Mouse (Mus musculus) layer of hippocampus, adult 18-20 months (tissue): ENCODE data around the gene Tex19.1. TPM values are rescaled to one million over a fixed set of nuclear protein-coding genes. Genes with fewer than 3 reads are reported as not detected.
A peak's percentile ranks its signal among the peaks of the same experiment; 100 is the strongest.

Experiments
- DNase-seq, 2 experiments: peaks; one replicate each; pipeline ENCODE4 v3.0.0; 2022; ENCODE audit warnings: low spot score in 2 of 2
- total RNA-seq, 2 experiments: library from RNA; stranded (reverse); gene quantifications; 2 replicates each; pipeline ENCODE4 v1.2.3; 2021

Gene Tex19.1
- total RNA-seq, 2 experiments from 2014 or later, result not detected

DNA sequence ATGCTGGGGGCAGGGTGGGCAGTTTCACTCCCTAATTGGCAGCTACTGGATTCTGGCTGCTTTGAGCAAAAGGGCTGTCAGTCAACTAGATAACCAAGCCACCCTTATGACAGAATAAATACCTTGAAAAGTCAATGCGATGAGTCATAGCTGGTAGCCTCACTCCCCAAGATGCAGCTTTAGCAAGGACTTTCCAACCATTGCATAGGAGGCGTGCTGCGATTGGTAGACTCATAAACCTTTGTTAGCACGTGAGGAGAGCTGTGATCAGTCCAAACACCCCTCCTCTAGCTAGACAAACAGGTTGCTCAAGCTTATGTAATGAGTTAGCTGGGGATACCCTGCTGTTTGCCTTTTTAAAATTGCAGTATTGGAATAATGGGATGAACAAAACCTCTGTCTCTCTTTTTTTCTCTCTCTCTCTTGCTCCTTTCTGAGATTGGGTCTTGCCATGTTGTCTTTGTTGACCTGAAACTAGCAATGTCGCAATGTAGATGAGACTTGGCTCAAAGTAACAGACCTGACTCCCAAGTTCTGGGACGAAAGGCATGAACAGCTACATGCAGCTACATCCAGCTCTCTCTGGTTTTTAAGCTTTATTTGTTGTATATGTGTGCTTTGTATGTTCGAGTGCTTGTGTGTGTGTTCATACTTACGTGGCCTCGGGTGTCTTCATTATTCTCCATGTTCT lies 2.5 kb upstream of the Tex19.1 start:
- no peak for DNase-seq

DNA sequence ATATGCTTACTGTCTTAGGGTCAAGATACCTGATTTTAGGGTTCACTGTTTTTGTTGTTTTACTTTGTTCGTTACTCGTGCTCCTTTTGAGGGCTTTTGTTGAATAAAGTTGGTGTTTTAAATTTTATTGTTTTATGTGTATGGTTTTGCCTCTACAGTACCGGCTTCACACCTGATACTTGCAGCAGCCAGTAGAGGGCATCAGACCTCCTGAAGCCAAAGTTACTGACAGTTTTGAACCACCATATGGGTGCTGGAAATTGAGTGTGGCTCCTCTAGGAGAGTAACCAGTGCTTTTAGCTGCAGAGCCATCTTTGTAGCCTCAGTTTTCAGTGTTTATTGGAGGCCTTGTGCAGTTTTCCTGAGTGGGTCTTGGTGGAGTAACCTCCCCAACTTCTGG lies 2.2 kb downstream of the Tex19.1 start:
- no peak for DNase-seq

DNA sequence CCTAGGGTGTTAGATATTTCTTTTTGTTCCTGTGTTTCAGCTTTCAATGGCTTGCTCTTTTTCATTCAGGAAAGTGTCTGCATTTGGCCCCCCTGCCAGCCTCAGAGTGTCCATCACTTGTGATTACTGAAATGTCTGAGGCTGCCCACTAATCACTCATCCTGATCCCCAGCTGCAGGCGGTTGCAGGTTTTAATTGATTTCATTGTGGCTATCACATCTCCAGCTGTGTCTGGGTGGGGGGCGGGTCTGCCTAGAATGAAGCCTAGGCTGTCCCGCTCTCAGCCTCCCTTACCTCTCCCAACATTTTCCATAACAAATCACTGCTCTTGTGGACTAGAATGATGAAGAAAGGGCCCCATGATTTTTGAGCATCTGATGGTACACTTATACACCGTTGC lies 8.3 kb downstream of the Tex19.1 start:
- DNase-seq, result no peak

DNA sequence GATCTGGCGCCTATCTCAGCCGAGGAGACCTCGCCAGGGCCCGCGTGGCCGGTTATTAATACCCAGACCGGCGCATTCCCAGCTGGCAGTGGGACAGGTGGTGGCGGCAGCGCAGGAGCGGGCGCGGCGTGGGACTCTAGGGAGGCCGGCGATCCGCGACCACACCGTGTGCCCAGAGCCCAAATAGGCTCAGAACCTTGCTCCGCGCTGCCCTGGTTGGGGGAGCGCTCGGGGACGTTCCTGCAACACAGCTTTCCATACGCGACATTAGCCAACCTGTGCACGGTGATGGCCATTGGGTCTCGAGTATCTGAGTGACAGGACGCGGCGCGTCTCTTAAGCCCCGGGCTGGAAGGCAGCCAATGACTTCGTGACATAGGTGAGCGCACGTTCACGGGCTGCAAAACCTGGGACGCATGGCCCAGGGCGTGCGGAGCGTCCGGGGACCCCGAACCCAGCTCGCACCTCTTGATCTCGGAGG lies 10.5 kb downstream of the Tex19.1 start:
- no peak for DNase-seq

DNA sequence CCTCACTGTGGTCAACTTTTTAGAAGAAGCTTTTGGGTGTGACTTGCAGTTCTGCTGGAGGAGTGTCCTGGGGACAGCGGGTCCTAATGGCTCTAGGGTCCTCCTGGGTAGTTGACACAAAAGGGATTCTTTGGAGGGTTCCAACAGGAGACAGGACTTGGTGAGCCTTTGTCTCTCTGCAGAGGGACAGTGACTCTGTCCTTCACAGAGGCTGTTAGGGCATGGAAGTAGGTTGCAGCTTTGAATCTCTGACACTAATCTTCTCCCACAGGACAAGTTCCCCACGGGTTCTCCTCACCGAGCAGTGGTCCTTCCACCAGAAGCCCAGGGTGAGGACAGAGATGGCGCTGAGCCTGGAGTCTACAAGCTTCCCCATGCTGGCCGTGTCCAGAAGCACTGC lies 14.0 kb downstream of the Tex19.1 start, which contains the start of gene Uts2r:
Gene Uts2r, plus strand, starts transcription at position 301 of the 400 bp plus-strand sequence.
- no peak for DNase-seq

DNA sequence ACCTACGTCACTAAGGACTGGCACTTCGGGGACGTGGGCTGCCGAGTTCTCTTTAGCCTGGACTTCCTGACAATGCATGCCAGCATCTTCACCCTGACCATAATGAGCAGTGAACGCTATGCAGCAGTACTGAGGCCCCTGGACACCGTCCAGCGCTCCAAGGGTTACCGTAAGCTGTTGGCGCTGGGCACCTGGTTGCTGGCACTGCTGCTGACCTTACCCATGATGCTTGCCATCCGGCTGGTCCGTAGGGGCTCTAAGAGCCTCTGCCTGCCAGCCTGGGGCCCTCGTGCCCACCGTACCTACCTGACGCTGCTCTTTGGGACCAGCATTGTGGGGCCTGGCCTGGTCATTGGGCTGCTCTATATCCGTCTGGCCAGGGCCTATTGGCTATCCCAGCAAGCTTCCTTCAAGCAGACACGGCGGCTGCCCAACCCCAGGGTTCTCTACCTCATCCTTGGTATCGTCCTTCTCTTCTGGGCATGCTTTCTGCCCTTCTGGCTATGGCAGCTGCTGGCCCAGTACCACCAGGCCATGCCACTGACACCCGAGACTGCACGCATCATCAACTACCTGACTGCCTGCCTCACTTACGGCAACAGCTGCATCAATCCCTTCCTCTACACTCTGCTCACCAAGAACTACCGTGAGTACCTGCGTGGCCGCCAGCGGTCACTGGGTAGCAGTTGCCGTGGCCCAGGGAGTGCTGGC lies 14.8 kb downstream of the Tex19.1 start:
- no peak for DNase-seq

DNA sequence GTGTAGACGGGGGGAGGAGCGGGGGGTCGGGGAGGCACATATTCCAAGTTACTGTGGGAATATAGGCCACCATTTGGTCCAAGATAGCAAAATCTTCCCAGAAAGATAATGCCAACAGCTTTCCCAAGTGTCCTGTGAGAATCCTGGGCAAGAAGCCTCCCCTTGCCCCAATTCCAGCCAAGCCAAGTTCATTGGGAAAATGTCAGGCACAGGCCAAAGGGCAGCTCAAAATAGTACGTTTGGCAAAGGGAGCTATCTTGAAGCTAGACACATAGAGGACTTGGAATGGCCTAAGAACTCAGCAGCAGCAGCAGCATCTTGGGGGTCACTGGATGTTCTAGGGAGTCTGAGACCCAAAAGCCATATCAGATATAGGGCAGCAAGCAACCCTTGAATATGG lies 17.8 kb downstream of the Tex19.1 start:
- no peak for DNase-seq

DNA sequence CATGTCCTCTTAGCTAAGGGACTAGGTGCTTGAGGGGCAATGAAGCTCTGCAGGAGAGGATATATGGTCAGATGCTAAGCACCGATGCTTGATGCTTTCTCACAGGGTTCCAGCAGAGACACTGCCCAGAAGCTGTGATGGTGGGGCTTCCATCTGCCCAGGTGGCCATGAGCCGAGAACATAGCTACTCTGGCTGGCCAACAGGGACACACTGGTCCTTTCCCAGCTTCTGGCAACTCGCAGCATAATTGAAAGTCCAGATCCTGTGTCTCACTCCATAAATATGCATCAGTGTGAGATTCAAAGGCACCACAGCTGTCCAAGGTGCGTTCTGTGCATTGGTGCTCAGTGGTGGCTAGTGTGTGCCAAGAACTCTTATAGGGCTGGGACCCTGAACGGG lies 27.3 kb downstream of the Tex19.1 start:
- no peak for DNase-seq

DNA sequence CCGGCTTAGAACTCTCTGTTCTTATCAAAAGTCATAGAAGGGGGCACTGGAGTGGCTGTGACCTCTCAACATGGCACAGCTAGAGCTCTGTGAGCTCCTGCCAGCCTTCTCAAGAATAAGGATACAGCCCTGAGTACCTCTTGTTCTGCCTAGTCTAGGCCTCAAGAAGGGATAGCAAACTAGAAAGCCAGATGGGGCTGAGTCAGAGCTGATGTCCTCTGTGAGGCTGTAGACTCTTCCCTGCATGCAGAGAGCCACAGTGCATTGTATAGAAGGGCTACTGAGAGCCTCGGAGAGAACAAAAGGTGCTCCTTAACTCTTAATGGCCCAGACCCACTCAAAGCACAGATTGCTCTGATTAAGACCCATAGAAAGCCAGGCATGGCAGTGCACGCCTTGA lies 28.3 kb downstream of the Tex19.1 start:
- DNase-seq, result peak; percentile 24 to 33

DNA sequence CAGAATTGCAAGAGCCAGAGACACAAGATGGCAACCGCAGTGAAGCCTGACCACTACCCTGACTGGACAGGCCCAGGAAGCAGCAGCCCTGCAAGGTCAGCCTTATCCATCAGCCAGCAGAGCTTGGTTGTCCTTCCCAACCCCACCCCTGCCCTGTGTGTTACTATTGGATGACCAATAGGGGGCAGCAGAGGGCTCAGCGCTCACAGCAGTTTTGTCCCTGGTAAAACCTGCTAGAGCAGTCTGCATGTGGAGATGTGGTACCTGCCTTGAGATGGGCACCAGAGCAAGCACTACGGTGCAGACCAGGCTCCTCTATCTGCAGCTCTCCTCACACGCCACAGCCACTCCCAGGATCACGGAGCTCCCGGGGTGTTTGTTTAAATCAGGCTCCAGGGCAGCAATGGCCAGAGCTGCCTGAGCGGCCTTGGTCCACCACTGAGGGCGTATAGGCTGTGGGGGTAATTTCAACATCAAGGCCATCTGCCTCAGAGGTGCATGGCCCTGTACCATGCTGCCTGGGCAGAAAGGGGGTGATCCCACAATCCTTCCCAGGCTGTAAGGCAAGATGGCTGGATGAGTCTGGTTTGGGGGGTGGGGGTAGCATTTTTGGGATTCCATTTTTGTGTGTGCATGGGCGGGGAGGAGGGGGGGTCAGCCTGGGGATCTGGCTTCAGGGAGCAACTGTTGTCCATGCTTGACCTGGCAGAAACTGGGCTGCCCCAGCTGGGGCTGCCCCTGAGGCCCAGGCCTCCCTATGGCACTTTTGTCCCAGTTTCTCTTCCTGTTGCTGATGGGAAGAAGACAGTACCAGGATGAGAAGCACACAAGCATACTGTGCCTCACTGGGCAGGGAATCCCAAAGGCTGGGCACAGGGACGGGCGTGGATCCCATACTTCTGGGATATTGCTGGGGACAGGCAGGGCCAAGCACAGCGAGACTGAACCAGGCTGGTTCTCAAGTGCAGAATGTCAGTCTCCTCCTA lies 30.6 kb downstream of the Tex19.1 start:
- peak in 1 of 2 experiments; percentile 22 for DNase-seq

DNA sequence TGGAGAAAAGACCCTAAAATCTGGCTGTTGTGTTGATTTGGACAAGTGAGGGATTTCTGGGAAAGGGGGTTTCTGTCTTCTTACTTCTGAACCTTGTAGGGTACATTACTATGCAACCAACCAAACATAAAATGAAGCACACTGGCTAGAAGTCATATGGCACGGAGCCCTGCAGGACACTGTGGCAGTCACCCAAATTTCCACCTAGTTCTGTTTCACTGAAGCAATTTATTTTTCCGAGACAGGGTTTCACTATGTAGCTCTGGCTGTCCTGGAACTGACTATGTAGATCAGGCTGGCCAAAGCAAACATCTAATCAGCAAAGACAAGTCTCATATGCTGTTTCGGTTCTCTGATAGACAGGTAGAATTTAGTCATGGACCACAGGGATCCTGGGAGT lies 43.7 kb downstream of the Tex19.1 start:
- no peak for DNase-seq

DNA sequence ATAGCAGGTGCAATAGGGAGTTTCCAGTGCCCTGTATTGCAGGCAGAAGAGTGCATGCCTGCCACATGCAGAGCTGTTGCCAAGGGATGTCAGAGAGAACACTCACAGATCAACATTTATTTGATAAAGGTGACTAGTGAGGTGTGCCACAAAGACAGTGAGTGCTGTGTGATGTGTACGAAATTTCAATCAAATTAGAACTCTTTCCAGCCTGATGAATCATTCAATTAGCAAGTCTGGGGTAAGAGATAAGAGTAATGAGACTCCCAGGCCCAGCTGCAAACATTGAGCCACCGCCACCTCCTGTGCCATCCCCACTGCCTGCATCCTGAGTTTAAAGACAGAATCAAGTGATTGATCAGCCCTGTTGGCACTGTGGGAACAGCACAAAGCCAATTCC lies 46.8 kb downstream of the Tex19.1 start:
- DNase-seq, result no peak

DNA sequence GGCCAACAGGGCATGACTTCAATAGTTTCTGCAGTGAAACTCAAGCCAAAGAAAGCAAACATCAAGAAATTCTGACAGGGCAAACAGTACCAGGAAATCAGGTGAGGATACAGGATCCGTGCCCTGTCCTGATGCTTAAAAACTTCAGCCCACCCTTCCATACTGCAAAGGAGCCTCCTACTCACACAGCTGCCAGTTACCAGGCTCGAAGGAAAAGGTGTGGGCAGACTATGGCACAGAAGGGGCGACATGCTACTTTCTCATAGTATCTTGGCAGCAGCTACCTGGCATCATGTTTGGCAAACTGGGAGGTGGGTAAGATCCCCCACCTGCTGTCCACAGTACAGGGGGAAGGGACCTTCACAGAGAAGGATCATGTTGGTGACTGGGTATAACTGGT lies 47.5 kb downstream of the Tex19.1 start:
- no peak for DNase-seq

Other genes with a start within 250 kb of the Tex19.1 start
- gene Ccdc57, start 213.3 kb upstream of the Tex19.1 start, total RNA-seq, result 1 to 10 TPM; 6.9 to 7.7 TPM
- 1 to 10 TPM; 1.7 to 4.5 TPM for gene Slc16a3, start 197.7 kb upstream of the Tex19.1 start, total RNA-seq
- 100 to 1,000 TPM; 136 TPM for gene Csnk1d, start 154.8 kb upstream of the Tex19.1 start, total RNA-seq
- gene Cd7, start 106.7 kb upstream of the Tex19.1 start, total RNA-seq, result not detected
- not detected for gene Sectm1b, start 82.6 kb upstream of the Tex19.1 start, total RNA-seq
- not detected for gene Sectm1a, start 64.9 kb upstream of the Tex19.1 start, total RNA-seq
- gene Tex19.2, start 27.5 kb upstream of the Tex19.1 start, total RNA-seq, result not detected
- under 1 TPM; 0.25 to 0.37 TPM for gene Uts2r, start 14.1 kb downstream of the Tex19.1 start, total RNA-seq
- 10 to 100 TPM; 20.6 to 21.0 TPM for gene Hexdc, start 58.3 kb downstream of the Tex19.1 start, total RNA-seq
- 1 to 10 TPM; 7.4 to 7.7 TPM for gene Ogfod3, start 58.6 kb downstream of the Tex19.1 start, total RNA-seq
- gene Cybc1, start 83.2 kb downstream of the Tex19.1 start, total RNA-seq, result 10 to 100 TPM; 25.3 to 27.2 TPM
- gene Narf, start 91.1 kb downstream of the Tex19.1 start, total RNA-seq, result 10 to 100 TPM; 43.6 to 44.6 TPM
- gene Foxk2, start 113.8 kb downstream of the Tex19.1 start, total RNA-seq, result 10 to 100 TPM; 76.9 to 78.0 TPM
- gene Wdr45b, start 208.3 kb downstream of the Tex19.1 start, total RNA-seq, result 10 to 100 TPM; 69.1 to 75.7 TPM
- gene Rab40b, start 242.1 kb downstream of the Tex19.1 start, total RNA-seq, result 10 to 100 TPM; 65.6 to 69.3 TPM